26 mouse cellular contexts compared by ENCODE assay signal in the genomic region with DNA sequence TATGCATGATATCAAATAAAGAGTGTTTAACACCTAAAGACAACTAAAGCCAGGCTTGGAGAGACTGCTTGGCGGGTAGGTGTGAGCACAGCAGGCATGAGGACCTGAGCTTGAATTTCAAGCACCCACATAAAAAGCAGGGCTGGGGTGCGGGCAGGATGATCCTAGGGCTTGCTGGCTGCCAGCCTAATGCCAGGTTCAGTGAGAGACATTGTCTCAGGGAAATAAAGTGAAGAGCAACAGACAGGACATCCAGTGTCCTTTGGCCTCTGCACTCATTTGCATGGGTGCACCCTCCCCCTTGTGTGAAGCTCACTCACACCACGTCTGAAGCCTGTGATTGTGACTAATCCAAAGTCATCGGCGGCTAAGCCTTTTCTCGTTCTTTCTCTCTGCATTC. TPM values are rescaled to one million over a fixed set of nuclear protein-coding genes. Genes with fewer than 3 reads are reported as not detected.
DNase-seq lines count a peak whose midpoint lies in the region; ATAC-seq lines count a peak whose summit lies in the region.
"Had no signal": no experiment of that assay in that cellular context is flagged by ENCODE, and none has a peak within 500 bp of the region (broad histone marks: within the 10 kb centered on the region; RNA-seq: fewer than 3 reads in every experiment).

No protein-coding gene starts in this region.

- no peaks in the 10 kb centered on the region for H3K9me3 ChIP-seq in kidney, embryonic 15.5 days (replicated peaks)
- H3K9me3 ChIP-seq: embryonic facial prominence, embryonic 12.5 days; forebrain, embryonic 10.5 days; forebrain, embryonic 15.5 days; heart, embryonic 13.5 days; hindbrain, embryonic 15.5 days; limb, embryonic 13.5 days; lung, embryonic 15.5 days; midbrain, embryonic 10.5 days; midbrain, embryonic 15.5 days; neural tube, embryonic 15.5 days had no signal

- ATAC-seq in kidney, embryonic 15.5 days (replicated peaks; ENCODE audit: low FRiP score) = no peak
- ATAC-seq: forebrain, embryonic 15.5 days; midbrain, embryonic 15.5 days had no signal

- H3K36me3 ChIP-seq in kidney, embryonic 15.5 days = 0 out of 2 replicates have a peak, but pooled peaks cover 2% of the 10 kb centered on the region
- H3K36me3 ChIP-seq: embryonic facial prominence, embryonic 12.5 days; G1E; heart, embryonic 13.5 days; lung, embryonic 15.5 days; midbrain, embryonic 10.5 days; midbrain, embryonic 15.5 days had no signal

- H3K27me3 ChIP-seq in kidney, embryonic 15.5 days = no peaks in the 10 kb centered on the region
- H3K27me3 ChIP-seq: embryonic facial prominence, embryonic 12.5 days; forebrain, embryonic 15.5 days; heart, embryonic 13.5 days; hindbrain, embryonic 15.5 days; limb, embryonic 13.5 days; lung, embryonic 15.5 days; midbrain, embryonic 15.5 days; neural tube, embryonic 15.5 days had no signal

- H3K4me2 ChIP-seq in kidney, embryonic 15.5 days = no peak overlapping the region
- H3K4me2 ChIP-seq: embryonic facial prominence, embryonic 12.5 days; forebrain, embryonic 15.5 days; heart, embryonic 13.5 days; hindbrain, embryonic 15.5 days; limb, embryonic 13.5 days; liver, embryonic 11.5 days; lung, embryonic 15.5 days; midbrain, embryonic 15.5 days; neural tube, embryonic 15.5 days had no signal

- no peak overlapping the region for H3K27ac ChIP-seq in kidney, embryonic 15.5 days
- H3K27ac ChIP-seq: embryonic facial prominence, embryonic 12.5 days; forebrain, embryonic 10.5 days; forebrain, embryonic 15.5 days; heart, embryonic 13.5 days; hindbrain, embryonic 15.5 days; limb, embryonic 13.5 days; lung, embryonic 15.5 days; midbrain, embryonic 10.5 days; midbrain, embryonic 15.5 days; neural tube, embryonic 15.5 days had no signal

- DNase-seq in cerebellum, adult 8-10 months = peak; percentile 23
- DNase-seq in cerebellum, postnatal 10 days = no peak
- DNase-seq in kidney, adult 18-20 months = peak; percentile 37
- peak; percentile 9 for DNase-seq in ZHBTc4 (ENCODE audit: low read depth, low spot score)
- peak; percentile 47 to 75 for DNase-seq in kidney, postnatal 25 days
- DNase-seq in spleen, postnatal 4 days (ENCODE audit: low spot score in 2 of 2) = no peak
- DNase-seq: adrenal gland, postnatal 10 days; cerebellum, postnatal 36 days; heart, postnatal 10 days; retina, postnatal 1 day; right cerebral cortex, postnatal 14 days; thymus, adult 18-20 months; thymus, postnatal 25 days had no signal

- 64% methylated on average over 6 of the region's 6 CpGs for whole genome bisulfite sequencing in kidney, embryonic 15.5 days

- H3K4me1 ChIP-seq in kidney, embryonic 15.5 days = peaks cover 7% of the 10 kb centered on the region; the same call in 1 of the 2 replicates
- H3K4me1 ChIP-seq: embryonic facial prominence, embryonic 12.5 days; forebrain, embryonic 10.5 days; heart, embryonic 13.5 days; midbrain, embryonic 10.5 days; midbrain, embryonic 15.5 days; neural tube, embryonic 15.5 days had no signal

- H3K9ac ChIP-seq in kidney, embryonic 15.5 days = no peak overlapping the region
- H3K9ac ChIP-seq: embryonic facial prominence, embryonic 12.5 days; forebrain, embryonic 15.5 days; heart, embryonic 13.5 days; hindbrain, embryonic 15.5 days; limb, embryonic 13.5 days; lung, embryonic 15.5 days; midbrain, embryonic 15.5 days; neural tube, embryonic 15.5 days had no signal

- no peak overlapping the region for H3K4me3 ChIP-seq in kidney, embryonic 15.5 days (replicated peaks)
- H3K4me3 ChIP-seq: embryonic facial prominence, embryonic 12.5 days; forebrain, embryonic 10.5 days; forebrain, embryonic 15.5 days; heart, embryonic 13.5 days; hindbrain, embryonic 15.5 days; limb, embryonic 13.5 days; lung, embryonic 15.5 days; midbrain, embryonic 10.5 days; midbrain, embryonic 15.5 days; neural tube, embryonic 15.5 days had no signal

RNA-seq across cellular contexts. Expression of gene Kcnk1, which starts 34.0 kb away (rescaled TPM):
- 39.2 and 42.9 TPM in 2 replicates for polyA plus RNA-seq in kidney, embryonic 15.5 days (2015; fragmentation: Nextera tagmentation; extraction: Ambion mirVana)
- polyA plus RNA-seq: G1E had no signal

Comparison
In these comparisons a context has a peak if more than half of its experiments do, and no peak if none do; other contexts are left out.
1. DNase-seq: peak in cerebellum, adult 8-10 months (single experiment), kidney, adult 18-20 months (single experiment), ZHBTc4 (single experiment) and kidney, postnatal 25 days (2 of 2); none in cerebellum, postnatal 10 days (0 of 2) and spleen, postnatal 4 days (0 of 2).